In genomic region chr2:11714535-11714934, GRCm38 (mm10) we compare ENCODE assay signal across 16 mouse cellular contexts. TPM values are rescaled to one million over a fixed set of nuclear protein-coding genes. Genes with fewer than 3 reads are reported as not detected.
DNase-seq lines count a peak whose midpoint lies in the region; ATAC-seq and TF ChIP-seq lines count a peak whose summit lies in the region.
"Had no signal": no experiment of that assay in that cellular context is flagged by ENCODE, and none has a peak within 500 bp of the region (broad histone marks: within the 10 kb centered on the region; RNA-seq: fewer than 3 reads in every experiment).

No protein-coding gene starts in this region.

- no peak overlapping the region for H3K9ac ChIP-seq in forebrain, embryonic 13.5 days
- H3K9ac ChIP-seq: liver, embryonic 13.5 days; neural tube, embryonic 13.5 days had no signal

- WGBS in forebrain, embryonic 13.5 days = 81% methylated on average over 4 of the region's 4 CpGs
- WGBS in forebrain, embryonic 10.5 days = 86% methylated on average over 4 of the region's 4 CpGs

- H3K4me2 ChIP-seq in forebrain, embryonic 13.5 days = no peak overlapping the region
- H3K4me2 ChIP-seq: liver, embryonic 13.5 days; neural tube, embryonic 13.5 days had no signal

- no peaks in the 10 kb centered on the region for H3K27me3 ChIP-seq in forebrain, embryonic 13.5 days
- H3K27me3 ChIP-seq in forebrain, embryonic 10.5 days (ENCODE audit: poor library complexity, severe bottlenecking) = no peaks in the 10 kb centered on the region
- H3K27me3 ChIP-seq: liver, embryonic 13.5 days; megakaryocyte, embryonic 14.5 days; neural tube, embryonic 13.5 days had no signal

- H3K4me1 ChIP-seq in forebrain, embryonic 13.5 days = no peaks in the 10 kb centered on the region
- H3K4me1 ChIP-seq in forebrain, embryonic 10.5 days = no peaks in the 10 kb centered on the region
- H3K4me1 ChIP-seq: neural tube, embryonic 13.5 days had no signal

- 0 out of 2 replicates have a peak, but pooled peaks have one; percentile 43 for ATAC-seq in forebrain, embryonic 13.5 days
- ATAC-seq in megakaryocyte progenitor cell, adult 5-6 weeks (replicated peaks; ENCODE audit: poor library complexity) = no peak
- ATAC-seq: intestine, postnatal 0 days; lung, postnatal 0 days had no signal

- no peaks in the 10 kb centered on the region for H3K9me3 ChIP-seq in forebrain, embryonic 13.5 days (replicated peaks)
- H3K9me3 ChIP-seq in forebrain, embryonic 10.5 days = no peaks in the 10 kb centered on the region
- H3K9me3 ChIP-seq: liver, embryonic 13.5 days; megakaryocyte, embryonic 14.5 days; neural tube, embryonic 13.5 days had no signal

- no peak overlapping the region for H3K27ac ChIP-seq in forebrain, embryonic 13.5 days
- H3K27ac ChIP-seq in forebrain, embryonic 10.5 days = no peak overlapping the region
- H3K27ac ChIP-seq in layer of hippocampus, adult 2 months = no peak overlapping the region
- H3K27ac ChIP-seq: kidney, postnatal 0 days; liver, embryonic 13.5 days; neural tube, embryonic 13.5 days had no signal

- H3K36me3 ChIP-seq in forebrain, embryonic 13.5 days (ENCODE audit: poor library complexity, severe bottlenecking) = no peaks in the 10 kb centered on the region
- H3K36me3 ChIP-seq in forebrain, embryonic 10.5 days (replicated peaks) = no peaks in the 10 kb centered on the region
- H3K36me3 ChIP-seq: liver, embryonic 13.5 days; neural tube, embryonic 13.5 days had no signal

- no peak for TF ChIP-seq CTCF in layer of hippocampus, adult 2 months (conservative IDR thresholded peaks at IDR 0.05)

- no peak overlapping the region for H3K4me3 ChIP-seq in forebrain, embryonic 13.5 days
- no peak overlapping the region for H3K4me3 ChIP-seq in forebrain, embryonic 10.5 days
- no peak overlapping the region for H3K4me3 ChIP-seq in layer of hippocampus, adult 2 months
- H3K4me3 ChIP-seq: liver, embryonic 13.5 days; megakaryocyte, embryonic 14.5 days; neural tube, embryonic 13.5 days had no signal

- DNase-seq in forebrain, embryonic 10.5 days (ENCODE audit: extremely low spot score, low spot score) = no peak
- DNase-seq in layer of hippocampus, adult 2 months (ENCODE audit: low spot score in 2 of 2) = peak; percentile 18 to 19
- DNase-seq in layer of hippocampus, postnatal 25 days (ENCODE audit: extremely low spot score in 1 of 2, low spot score in 1 of 2) = no peak
- peak; percentile 4 to 17 for DNase-seq in layer of hippocampus, postnatal 10 days (ENCODE audit: low spot score in 2 of 2)
- peak; percentile 18 for DNase-seq in right cerebral cortex, postnatal 25 days
- DNase-seq in adrenal gland, adult (ENCODE audit: inconsistent age in 2 of 2, low spot score in 1 of 2) = no peak
- DNase-seq: cerebellum, adult 11 months; liver, embryonic 13.5 days; thymus, postnatal 14 days had no signal

RNA-seq across cellular contexts. Expression of gene Il15ra, which starts 9.4 kb away (rescaled TPM):
- polyA plus RNA-seq in forebrain, embryonic 13.5 days (2015; fragmentation: Nextera tagmentation; extraction: Ambion mirVana) = 0.49 and 0.52 TPM in 2 replicates
- 0.31 and 0.55 TPM in 2 replicates for polyA plus RNA-seq in forebrain, embryonic 10.5 days (2016; fragmentation: Nextera tagmentation; extraction: Ambion mirVana)
- total RNA-seq in layer of hippocampus, adult 2 months (2021) = 1 to 10 TPM; 6.2 to 8.0 TPM
- 1 to 10 TPM; 3.1 to 6.4 TPM for total RNA-seq in layer of hippocampus, postnatal 25 days (2021)
- total RNA-seq in layer of hippocampus, postnatal 10 days (2021) = 1 to 10 TPM; 5.5 to 5.7 TPM
- 22.2 and 27.2 TPM in 2 replicates for total RNA-seq in megakaryocyte progenitor cell, adult 5-6 weeks (2015)
- total RNA-seq in megakaryocyte progenitor cell, adult 5-6 weeks (2017) = 21.3 and 27.5 TPM in 2 replicates

Comparison
In these comparisons a context has a peak if more than half of its experiments do, and no peak if none do; other contexts are left out.
1. DNase-seq: peak in layer of hippocampus, adult 2 months (2 of 2), layer of hippocampus, postnatal 10 days (2 of 2) and right cerebral cortex, postnatal 25 days (single experiment); none in forebrain, embryonic 10.5 days (single experiment), layer of hippocampus, postnatal 25 days (0 of 2) and adrenal gland, adult (0 of 2).